Mouse (Mus musculus) E14TG2a.4 (cell line): ENCODE data around the gene Fthl17f.

Source experiments
- CTCF ChIP-seq: conservative IDR thresholded peaks from 2 replicates; pipeline ENCODE4 v1.5.1; 2014; ENCODE audit warnings: low read length
- NANOG ChIP-seq: IDR thresholded peaks from 2 replicates; pipeline ENCODE4 v1.6.1; 2014; ENCODE audit warnings: borderline replicate concordance, low read length, mixed read lengths
- POU5F1 ChIP-seq: IDR thresholded peaks from 2 replicates; pipeline ENCODE4 v1.6.1; 2014; ENCODE audit warnings: low read length, borderline replicate concordance

DNA sequence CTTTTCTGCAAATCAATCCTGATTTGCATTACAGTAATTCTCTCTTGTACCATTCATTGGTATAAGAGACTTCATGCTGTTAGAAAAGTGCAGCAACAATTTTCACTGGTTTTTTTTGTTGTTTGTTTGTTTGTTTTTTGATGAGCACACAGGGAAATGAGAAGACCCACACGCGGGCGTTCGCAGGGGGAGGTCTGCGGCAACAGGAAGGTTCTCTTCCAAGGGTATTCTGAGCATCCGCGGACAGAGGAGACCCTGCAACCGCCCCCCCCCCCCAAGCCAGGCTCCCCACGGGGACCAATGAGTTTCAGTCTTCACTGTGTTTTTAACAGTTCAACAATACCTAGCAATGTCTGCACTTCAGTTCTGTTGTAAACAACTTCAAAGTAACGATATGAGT is 43.3 kb upstream of the Fthl17f start:
- TF ChIP-seq CTCF = no peak
- no peak for TF ChIP-seq NANOG
- TF ChIP-seq POU5F1 = no peak
